Mouse (Mus musculus) right cerebral cortex, adult 18-20 months (tissue): ENCODE measurements around the gene Csrnp1.
A peak's percentile ranks its signal among the peaks of the same experiment; 100 is the strongest.

ENCODE experiments used
- DNase-seq: peaks from one replicate; pipeline ENCODE4 v3.0.0; 2022; ENCODE audit warnings: mixed read lengths

Csrnp1 gene

DNA sequence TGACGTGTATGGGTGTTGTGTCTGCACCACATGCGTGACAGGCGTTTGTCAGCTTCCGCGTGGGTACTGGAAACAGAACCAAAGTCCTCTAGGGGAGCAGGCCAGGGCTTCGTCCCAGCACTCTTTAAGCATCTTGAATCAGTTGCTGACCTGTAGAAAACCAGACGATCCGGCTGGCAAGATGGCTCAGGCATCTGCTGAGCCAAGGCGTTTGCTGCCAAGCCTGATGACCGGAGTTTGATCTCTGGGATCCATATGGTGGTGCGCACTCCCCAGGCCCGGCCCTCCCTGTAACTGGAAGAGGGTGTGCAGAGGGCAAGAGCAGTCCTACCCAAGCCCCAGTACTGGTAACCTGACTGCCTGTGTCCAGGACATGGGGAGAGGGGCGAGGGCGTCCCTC, 42.6 kb downstream of the Csrnp1 start:
- no peak for DNase-seq

DNA sequence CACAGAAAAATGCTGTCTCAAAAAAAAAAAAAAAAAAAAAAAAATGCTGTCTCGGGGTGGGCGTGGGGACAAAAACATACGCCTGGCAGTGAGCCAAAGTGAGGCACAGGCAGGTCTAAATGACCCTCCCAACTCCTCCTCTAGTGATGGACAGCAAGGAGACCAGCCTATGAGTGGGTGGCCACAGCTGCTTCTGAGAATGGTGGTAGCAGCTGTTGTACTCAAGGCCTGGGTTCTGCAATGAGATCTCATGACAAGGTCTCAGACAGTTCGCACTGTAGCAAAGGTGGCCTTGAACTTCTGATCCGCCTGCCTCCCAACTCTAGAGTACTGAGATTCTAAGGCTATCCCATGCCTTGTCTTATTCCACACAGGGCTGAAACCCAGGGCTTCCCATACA, 43.1 kb downstream of the Csrnp1 start:
- DNase-seq: no peak

- no peak for DNase-seq
Measured at GRCm38 (mm10) chr9:119939646-119940045, 44.8 kb downstream of the Csrnp1 start.

DNA sequence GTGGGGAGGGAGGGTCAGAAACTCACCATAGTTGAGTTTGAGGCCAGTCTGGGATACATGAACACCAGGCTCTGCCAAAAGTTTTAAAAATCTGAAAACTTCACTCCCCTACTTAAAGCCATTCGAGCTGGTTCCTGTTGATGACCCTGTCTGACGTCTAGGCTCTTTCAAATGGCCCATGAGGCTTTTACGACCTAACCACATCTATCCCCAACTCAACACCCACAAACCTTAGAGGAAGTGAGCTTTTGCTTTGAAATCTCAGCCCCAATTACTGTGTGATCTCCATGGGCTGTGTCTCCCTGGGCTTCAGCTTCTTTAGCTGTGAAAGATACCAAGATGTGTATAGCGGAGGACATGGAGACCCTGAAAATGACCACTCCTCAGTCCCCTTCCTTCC, 46.0 kb downstream of the Csrnp1 start:
- DNase-seq: no peak

GRCm38 (mm10) chr9:119937005-119937773, 47.3 kb downstream of the Csrnp1 start, which contains the start of the genes Gorasp1 and Ttc21a:
TSS of gene Gorasp1 (minus strand) at chr9:119937565.
TSS of gene Ttc21a (plus strand) at chr9:119937606.
- peak; percentile 93 for DNase-seq

GRCm38 (mm10) chr9:119933675-119934074, 50.8 kb downstream of the Csrnp1 start:
- DNase-seq: no peak

- DNase-seq: no peak
Measured at GRCm38 (mm10) chr9:119932358-119932757, 52.1 kb downstream of the Csrnp1 start.

GRCm38 (mm10) chr9:119926497-119926896, 58.0 kb downstream of the Csrnp1 start:
- DNase-seq: no peak

- DNase-seq: no peak
Measured at GRCm38 (mm10) chr9:119925729-119926128, 58.7 kb downstream of the Csrnp1 start.

DNA sequence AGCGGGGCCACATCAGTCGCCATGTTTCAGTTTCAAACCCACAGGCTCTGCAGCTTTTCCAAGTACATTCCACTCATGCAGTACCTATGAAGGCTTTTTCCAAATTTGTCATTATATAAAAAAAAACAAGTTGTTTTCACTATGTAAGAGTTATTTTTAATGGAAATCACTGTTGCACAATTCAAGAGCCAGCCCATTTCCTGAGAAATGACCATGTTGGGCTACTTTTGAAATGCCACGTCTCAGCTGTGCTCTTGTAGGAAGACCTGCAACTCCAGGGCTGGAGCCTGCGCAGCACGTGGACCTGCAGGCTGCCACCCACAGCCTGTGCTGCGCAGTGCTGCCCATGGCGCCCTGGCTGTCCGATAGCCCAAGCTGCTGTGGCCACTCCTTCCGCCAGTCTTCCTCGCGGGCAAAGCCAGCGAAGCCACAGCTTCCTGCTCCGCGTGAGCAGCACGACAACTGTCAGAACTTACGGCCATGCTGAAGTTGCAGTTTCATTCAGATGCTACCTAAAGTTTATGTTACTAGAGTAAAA, 59.3 kb downstream of the Csrnp1 start:
- DNase-seq: no peak

DNA sequence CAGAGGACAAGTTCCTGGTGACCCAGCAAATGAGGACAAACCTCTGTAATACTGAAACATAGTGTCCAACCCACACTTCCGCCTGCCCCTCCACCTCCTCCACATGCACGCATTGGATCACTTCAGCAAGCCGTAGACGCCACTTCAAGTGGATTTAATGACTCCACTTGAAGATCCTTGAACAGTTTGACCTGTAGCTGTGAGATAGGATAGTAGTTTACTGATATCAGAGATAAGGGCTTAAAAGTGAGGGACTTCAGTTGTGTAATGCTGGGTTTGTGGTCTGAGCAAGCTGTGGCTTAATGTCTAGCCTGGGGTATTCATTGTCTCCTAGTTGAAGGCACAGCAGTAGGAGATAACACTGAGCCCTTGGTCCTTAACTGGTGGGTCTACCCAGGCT, 61.0 kb downstream of the Csrnp1 start:
- DNase-seq: no peak
